Mouse (Mus musculus): ENCODE results near the gene Amdhd2.

Amdhd2 gene

GRCm38 (mm10) chr17:24197032-24197824 lies 33.7 kb upstream of the Amdhd2 start:
- DNase-seq (ENCODE audit: low spot score in 2 of 2): peak; percentile 21 to 48

GRCm38 (mm10) chr17:24195349-24195748 lies 31.8 kb upstream of the Amdhd2 start:
- DNase-seq (ENCODE audit: low spot score in 2 of 2): no peak

- DNase-seq (ENCODE audit: low spot score in 2 of 2): no peak
Observed at GRCm38 (mm10) chr17:24193769-24194168, 30.2 kb upstream of the Amdhd2 start.

GRCm38 (mm10) chr17:24193268-24193667 lies 29.7 kb upstream of the Amdhd2 start:
- no peak for DNase-seq (ENCODE audit: low spot score in 2 of 2)

- DNase-seq (ENCODE audit: low spot score in 2 of 2): no peak
Observed at GRCm38 (mm10) chr17:24192848-24193247, 29.3 kb upstream of the Amdhd2 start.

GRCm38 (mm10) chr17:24191481-24191880 lies 27.9 kb upstream of the Amdhd2 start:
- no peak for DNase-seq (ENCODE audit: low spot score in 2 of 2)

GRCm38 (mm10) chr17:24190934-24191333 lies 27.4 kb upstream of the Amdhd2 start:
- no peak for DNase-seq (ENCODE audit: low spot score in 2 of 2)

- DNase-seq (ENCODE audit: low spot score in 2 of 2): no peak
Observed at GRCm38 (mm10) chr17:24174259-24174658, 10.7 kb upstream of the Amdhd2 start.

GRCm38 (mm10) chr17:24173423-24173822 lies 9.9 kb upstream of the Amdhd2 start:
- peak; percentile 61 to 83 for DNase-seq (ENCODE audit: low spot score in 2 of 2)

- no peak for DNase-seq (ENCODE audit: low spot score in 2 of 2)
Observed at GRCm38 (mm10) chr17:24171738-24172137, 8.2 kb upstream of the Amdhd2 start.

GRCm38 (mm10) chr17:24170729-24171128 lies 7.2 kb upstream of the Amdhd2 start:
- DNase-seq (ENCODE audit: low spot score in 2 of 2): no peak

GRCm38 (mm10) chr17:24170125-24170524 lies 6.6 kb upstream of the Amdhd2 start:
- DNase-seq (ENCODE audit: low spot score in 2 of 2): no peak

GRCm38 (mm10) chr17:24169317-24170065 lies 5.9 kb upstream of the Amdhd2 start, which contains the start of gene Atp6v0c:
Gene Atp6v0c (minus strand): TSS chr17:24169702.
- peak; percentile 94 to 97 for DNase-seq (ENCODE audit: low spot score in 2 of 2)

- peak; percentile 77 to 78 for DNase-seq (ENCODE audit: low spot score in 2 of 2)
Observed at GRCm38 (mm10) chr17:24168590-24169277, 5.2 kb upstream of the Amdhd2 start.

GRCm38 (mm10) chr17:24167891-24168505 lies 4.4 kb upstream of the Amdhd2 start:
- no peak for DNase-seq (ENCODE audit: low spot score in 2 of 2)

GRCm38 (mm10) chr17:24167120-24167519 lies 3.6 kb upstream of the Amdhd2 start:
- DNase-seq (ENCODE audit: low spot score in 2 of 2): no peak

GRCm38 (mm10) chr17:24164566-24165259 lies 1.1 kb upstream of the Amdhd2 start:
- no peak for DNase-seq (ENCODE audit: low spot score in 2 of 2)

- DNase-seq (ENCODE audit: low spot score in 2 of 2): peak; percentile 37 to 54
Observed at GRCm38 (mm10) chr17:24162584-24163175, 886 bp downstream of the Amdhd2 start.

GRCm38 (mm10) chr17:24161466-24161865 lies 2.1 kb downstream of the Amdhd2 start:
- DNase-seq (ENCODE audit: low spot score in 2 of 2): no peak

GRCm38 (mm10) chr17:24157526-24157925 lies 6.0 kb downstream of the Amdhd2 start:
- no peak for DNase-seq (ENCODE audit: low spot score in 2 of 2)

- DNase-seq (ENCODE audit: low spot score in 2 of 2): no peak
Observed at GRCm38 (mm10) chr17:24157121-24157520, 6.4 kb downstream of the Amdhd2 start.
